Mouse (Mus musculus) intestine, embryonic 16.5 days (tissue): Measurements from ENCODE around the gene Krt28. TPM values are rescaled to one million over a fixed set of nuclear protein-coding genes. Genes with fewer than 3 reads are reported as not detected.

Experiments used
- ATAC-seq: fragments of 200-750 bp; cut with Nextera tagmentation; 2 replicates; pipeline ENCODE4 v1.8.0; 2017; ENCODE audit warnings: moderate TSS enrichment, moderate library complexity
- H3K27ac ChIP-seq: fragments of 300-500 bp; sonication (generic); 2 replicates; pipeline ENCODE4 v1.5.1; 2014; ENCODE audit warnings: mild to moderate bottlenecking, low read length
- H3K27me3 ChIP-seq: fragments of 300-500 bp; sonication (generic); replicated peaks from 2 replicates; pipeline ENCODE4 v1.6.1; 2014; ENCODE audit warnings: low read length, control low read depth, mixed read lengths; ENCODE audit not compliant: control insufficient read depth, insufficient read depth
- H3K36me3 ChIP-seq: fragments of 300-500 bp; sonication (generic); 2 replicates; pipeline ENCODE4 v1.6.1; 2014; ENCODE audit warnings: low read length, control low read depth; ENCODE audit not compliant: control insufficient read depth, insufficient read depth
- H3K4me1 ChIP-seq: fragments of 300-500 bp; sonication (generic); 2 replicates; pipeline ENCODE4 v1.6.1; 2014; ENCODE audit warnings: low read length, control low read depth, mixed read lengths; ENCODE audit not compliant: control insufficient read depth, insufficient read depth
- H3K4me2 ChIP-seq: fragments of 300-500 bp; sonication (generic); 2 replicates; pipeline ENCODE4 v1.6.1; 2014; ENCODE audit warnings: low read depth, low read length, control low read depth
- H3K4me3 ChIP-seq: fragments of 300-500 bp; sonication (generic); 2 replicates; pipeline ENCODE4 v1.5.1; 2014; ENCODE audit warnings: mild to moderate bottlenecking, low read length
- H3K9ac ChIP-seq: fragments of 300-500 bp; sonication (generic); 2 replicates; pipeline ENCODE4 v1.6.1; 2014; ENCODE audit warnings: low read depth, low read length
- H3K9me3 ChIP-seq: fragments of 300-500 bp; sonication (generic); 2 replicates; pipeline ENCODE4 v1.6.1; 2016; ENCODE audit warnings: low read length, control low read depth; ENCODE audit not compliant: control insufficient read depth
- WGBS: fragments of 180-500 bp; shearing (Covaris S2); extraction: QIAGEN DNeasy Blood & Tissue Kit; methylation state at CpG from one replicate; pipeline ENCODE4 v1.1.7; 2014; 5-methylcytosine and 5-hydroxymethylcytosine counted together
- polyA plus RNA-seq: library from polyadenylated mRNA; unstranded; fragments of >200 nt; fragmentation: Nextera tagmentation; extraction: Ambion mirVana; gene quantifications from 2 replicates; pipeline ENCODE4 v1.2.1, GENCODE M21; 2015

Gene Krt28
- polyA plus RNA-seq, 1 experiment from 2014 or later, result 0.07 TPM

DNA sequence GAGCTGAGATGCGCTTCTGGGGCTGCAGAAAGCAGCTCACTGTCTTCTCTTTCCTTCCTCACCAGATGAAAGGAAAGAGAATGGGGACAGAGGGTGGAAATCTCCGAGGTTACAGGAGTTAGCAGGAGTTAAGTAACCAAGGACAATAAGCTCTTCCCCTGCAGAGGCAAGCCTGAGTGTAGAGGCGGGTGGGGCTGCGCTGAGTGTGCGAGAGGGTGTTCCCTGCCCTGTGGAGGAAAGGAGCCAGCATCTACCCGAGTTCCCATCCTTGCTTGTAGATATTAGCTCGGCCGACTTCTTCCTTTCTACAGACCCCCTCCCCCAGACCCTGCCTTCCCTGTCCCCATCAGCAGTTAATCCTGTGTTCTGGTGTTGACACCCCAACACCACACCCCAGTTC is 24.1 kb upstream of the Krt28 start:
- H3K9ac ChIP-seq, result no peak overlapping the region
- H3K4me3 ChIP-seq, result no peak overlapping the region
- no peaks in the 10 kb centered on the region for H3K27me3 ChIP-seq
- ATAC-seq, result no peak
- H3K36me3 ChIP-seq, result no peaks in the 10 kb centered on the region
- no peak overlapping the region for H3K4me2 ChIP-seq
- H3K27ac ChIP-seq, result no peak overlapping the region
- 51% methylated on average over 8 of the region's 8 CpGs for WGBS
- no peaks in the 10 kb centered on the region for H3K9me3 ChIP-seq
- no peaks in the 10 kb centered on the region for H3K4me1 ChIP-seq

DNA sequence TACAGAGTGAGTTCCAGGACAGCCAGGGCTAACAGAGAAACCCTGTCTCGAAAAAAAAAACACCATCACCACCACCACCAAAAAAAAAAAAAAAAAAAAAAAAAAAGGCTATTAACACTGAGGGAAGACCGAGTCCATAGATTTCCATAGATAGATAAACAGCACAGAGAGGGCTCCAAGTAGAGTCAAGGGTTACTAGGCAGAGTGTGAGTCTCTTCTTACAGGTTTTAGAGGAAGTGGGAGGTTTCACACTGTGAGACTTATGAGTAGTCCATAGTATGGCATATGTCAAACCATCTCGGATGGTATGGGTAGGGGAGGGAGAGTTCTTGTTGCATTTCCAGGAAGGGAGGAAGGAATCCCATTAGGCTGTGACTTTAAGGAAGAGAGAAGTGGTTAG is 23.4 kb upstream of the Krt28 start:
- 67% methylated on average over 3 of the region's 3 CpGs for WGBS
- Histone ChIP-seq H3K9ac (no peak overlapping the region), H3K36me3 (no peaks in the 10 kb centered on the region), H3K4me1 (no peaks in the 10 kb centered on the region), H3K27ac (no peak overlapping the region), H3K4me2 (no peak overlapping the region), H3K9me3 (no peaks in the 10 kb centered on the region), H3K4me3 (no peak overlapping the region), H3K27me3 (no peaks in the 10 kb centered on the region)
- ATAC-seq, result no peak

DNA sequence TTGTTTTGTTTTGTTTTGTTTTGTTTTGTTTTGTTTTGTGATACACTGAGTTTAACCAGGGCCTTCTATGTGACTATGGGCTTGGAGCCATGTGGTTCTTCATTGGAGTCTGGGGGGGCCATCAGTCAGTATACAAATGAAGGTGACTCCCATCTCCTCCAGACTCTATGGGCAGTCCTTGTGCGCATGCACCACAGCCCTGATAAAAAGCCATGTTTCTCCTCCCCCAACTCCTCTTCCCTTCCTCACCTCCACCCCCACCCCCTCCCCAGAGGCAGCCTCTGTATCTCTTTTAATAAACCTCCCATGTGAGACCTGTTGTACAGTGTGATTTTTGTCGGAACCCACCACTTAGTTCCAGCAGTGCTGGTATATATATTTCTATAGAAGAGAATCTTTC is 22.0 kb upstream of the Krt28 start:
- no peaks in the 10 kb centered on the region for H3K9me3 ChIP-seq
- no peak overlapping the region for H3K27ac ChIP-seq
- no peak overlapping the region for H3K4me3 ChIP-seq
- no peak overlapping the region for H3K9ac ChIP-seq
- no peaks in the 10 kb centered on the region for H3K27me3 ChIP-seq
- no peaks in the 10 kb centered on the region for H3K36me3 ChIP-seq
- no peaks in the 10 kb centered on the region for H3K4me1 ChIP-seq
- ATAC-seq, result no peak
- H3K4me2 ChIP-seq, result no peak overlapping the region
- 86% methylated on average over 2 of the region's 2 CpGs for WGBS

- no peak overlapping the region for H3K27ac ChIP-seq
- 44% methylated on average over 3 of the region's 3 CpGs for WGBS
- ATAC-seq, result no peak
Measured at GRCm38 (mm10) chr11:99396034-99396433, 21.3 kb upstream of the Krt28 start.

DNA sequence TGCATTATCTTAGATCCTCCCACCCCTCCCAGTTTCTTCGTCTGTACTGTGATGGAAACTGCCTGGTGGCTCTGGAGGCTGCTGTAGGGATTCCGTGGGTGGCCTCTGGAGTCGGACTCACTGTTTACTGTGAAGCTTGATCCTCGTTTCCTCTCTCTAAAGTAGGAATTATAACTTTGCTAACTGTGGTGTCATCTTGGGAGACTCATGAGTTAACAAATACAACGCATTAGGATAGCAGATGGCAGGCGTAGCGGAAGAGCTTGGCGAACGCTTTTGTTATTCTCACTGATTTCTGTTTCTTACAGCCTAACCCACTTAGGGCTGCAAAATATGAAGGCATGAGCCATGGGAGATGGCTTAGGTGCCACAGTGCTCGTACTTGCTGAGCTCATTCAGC is 17.8 kb upstream of the Krt28 start:
- H3K36me3 ChIP-seq, result no peaks in the 10 kb centered on the region
- H3K4me2 ChIP-seq, result 0 out of 2 replicates have a peak overlapping the region, but pooled peaks have one; percentile 5
- peak; percentile 23; the same call in 1 of the 2 replicates for ATAC-seq
- H3K4me3 ChIP-seq, result no peak overlapping the region
- no peaks in the 10 kb centered on the region for H3K27me3 ChIP-seq
- H3K27ac ChIP-seq, result peak overlapping the region; percentile 66
- 62% methylated on average over 10 of the region's 10 CpGs for WGBS
- no peaks in the 10 kb centered on the region for H3K9me3 ChIP-seq
- H3K9ac ChIP-seq, result no peak overlapping the region
- H3K4me1 ChIP-seq, result 0 out of 2 replicates have a peak, but pooled peaks cover 3% of the 10 kb centered on the region

More at GRCm38 (mm10) chr11:99396034-99396433, 21.3 kb upstream of the Krt28 start:
- no peaks in the 10 kb centered on the region for H3K4me1 ChIP-seq
- no peaks in the 10 kb centered on the region for H3K9me3 ChIP-seq
- no peak overlapping the region for H3K9ac ChIP-seq
- H3K4me3 ChIP-seq, result no peak overlapping the region
- H3K4me2 ChIP-seq, result no peak overlapping the region
- H3K27me3 ChIP-seq, result no peaks in the 10 kb centered on the region
- H3K36me3 ChIP-seq, result no peaks in the 10 kb centered on the region

DNA sequence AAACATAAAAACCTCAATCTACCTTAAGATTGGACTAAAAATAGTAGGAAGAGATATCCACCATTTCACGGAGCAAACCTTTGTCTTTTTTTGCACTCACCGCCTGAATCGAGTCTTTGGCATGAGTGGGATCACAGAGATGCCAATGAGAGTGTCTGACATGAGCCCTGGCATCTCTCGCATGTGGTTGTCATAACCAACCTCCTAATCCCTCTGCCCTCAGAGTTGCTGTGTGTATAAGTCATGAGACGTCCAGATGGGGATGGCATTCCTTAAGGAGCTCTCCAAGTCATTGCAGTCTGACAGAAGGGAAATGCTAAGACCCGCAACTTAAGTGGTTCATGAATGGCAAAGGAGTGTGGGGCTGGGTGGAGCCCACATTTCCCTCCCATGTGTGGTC is 16.7 kb upstream of the Krt28 start:
- WGBS, result 76% methylated on average over 6 of the region's 6 CpGs
- ATAC-seq, result no peak
- Histone ChIP-seq H3K9ac (no peak overlapping the region), H3K4me3 (no peak overlapping the region), H3K4me1 (peaks cover 3% of the 10 kb centered on the region; the same call in 1 of the 2 replicates), H3K9me3 (no peaks in the 10 kb centered on the region), H3K36me3 (no peaks in the 10 kb centered on the region), H3K27me3 (no peaks in the 10 kb centered on the region), H3K27ac (no peak overlapping the region), H3K4me2 (no peak overlapping the region)

GRCm38 (mm10) chr11:99390866-99391265 is 16.2 kb upstream of the Krt28 start:
- Histone ChIP-seq H3K9me3 (no peaks in the 10 kb centered on the region), H3K36me3 (no peaks in the 10 kb centered on the region), H3K4me1 (peaks cover 3% of the 10 kb centered on the region; the same call in 1 of the 2 replicates), H3K9ac (no peak overlapping the region), H3K4me3 (no peak overlapping the region), H3K27me3 (no peaks in the 10 kb centered on the region), H3K4me2 (no peak overlapping the region), H3K27ac (no peak overlapping the region)
- WGBS, result 75% methylated on average over 7 of the region's 7 CpGs
- ATAC-seq, result no peak

- H3K9me3 ChIP-seq, result no peaks in the 10 kb centered on the region
- no peak within 1 kb of the TSS for H3K4me2 ChIP-seq
- peaks cover 3% of the 10 kb centered on the region; the same call in 1 of the 2 replicates for H3K4me1 ChIP-seq
- H3K36me3 ChIP-seq, result no peaks in the 10 kb centered on the region
- no peak within 1 kb of the TSS for H3K4me3 ChIP-seq
- no peaks in the 10 kb centered on the region for H3K27me3 ChIP-seq
- ATAC-seq, result no peak
- no peak within 1 kb of the TSS for H3K27ac ChIP-seq
- no peak within 1 kb of the TSS for H3K9ac ChIP-seq
- 85% methylated on average over 4 of the region's 4 CpGs for WGBS
Measured at GRCm38 (mm10) chr11:99389264-99389663, 14.6 kb upstream of the Krt28 start, which contains the start of gene Krt10. TSS of gene Krt10 (minus strand) at chr11:99389364.

DNA sequence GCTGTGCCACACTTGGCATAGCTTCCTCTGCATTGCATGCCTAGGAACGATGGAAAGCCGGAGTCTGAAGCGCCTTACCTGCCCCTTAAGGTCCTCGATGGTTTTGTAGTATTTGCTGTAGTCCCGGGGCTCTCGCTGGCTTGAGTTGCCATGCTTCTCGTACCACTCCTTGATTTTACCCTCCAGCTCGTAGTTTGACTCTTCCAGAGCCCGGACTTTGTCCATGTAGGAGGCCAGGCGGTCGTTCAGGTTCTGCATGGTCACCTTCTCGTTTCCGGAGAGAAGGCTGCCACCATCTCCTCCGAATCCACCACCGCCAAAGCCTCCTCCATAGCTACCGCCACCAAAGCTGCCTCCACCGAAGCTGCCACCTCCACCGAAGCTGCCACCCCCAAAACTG is 14.0 kb upstream of the Krt28 start:
- Histone ChIP-seq H3K4me1 (peaks cover 3% of the 10 kb centered on the region; the same call in 1 of the 2 replicates), H3K27me3 (no peaks in the 10 kb centered on the region), H3K4me2 (no peak overlapping the region), H3K9ac (no peak overlapping the region), H3K9me3 (no peaks in the 10 kb centered on the region), H3K4me3 (no peak overlapping the region), H3K27ac (no peak overlapping the region), H3K36me3 (no peaks in the 10 kb centered on the region)
- ATAC-seq, result no peak
- WGBS, result 89% methylated on average over 18 of the region's 18 CpGs
